24 mouse cellular contexts compared by ENCODE assay signal in the genomic region with DNA sequence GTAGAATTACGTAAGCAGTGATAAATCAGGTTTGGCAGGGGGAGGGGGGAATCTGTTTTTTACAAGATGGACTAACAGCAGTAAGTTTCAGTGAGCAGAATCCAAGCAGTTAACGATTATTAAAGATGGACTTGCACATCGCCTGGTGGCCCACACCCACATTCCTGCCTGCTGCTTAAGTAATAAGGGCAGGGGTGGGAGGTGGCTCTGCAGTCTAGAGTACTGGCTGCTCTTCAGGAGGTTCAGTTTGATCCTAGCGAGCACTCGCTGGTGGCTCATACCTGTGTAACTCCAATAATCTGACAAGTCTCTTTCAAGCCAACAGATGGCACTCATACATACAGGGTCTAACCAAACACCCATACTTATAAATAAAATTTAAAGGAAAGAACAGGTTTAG. TPM values are rescaled to one million over a fixed set of nuclear protein-coding genes. Genes with fewer than 3 reads are reported as not detected.
DNase-seq lines count a peak whose midpoint lies in the region; ATAC-seq and TF ChIP-seq lines count a peak whose summit lies in the region.
"Had no signal": no experiment of that assay in that cellular context is flagged by ENCODE, and none has a peak within 500 bp of the region (broad histone marks: within the 10 kb centered on the region; RNA-seq: fewer than 3 reads in every experiment).

No protein-coding gene starts in this region.

- no peak overlapping the region for H3K4me2 ChIP-seq in intestine, embryonic 15.5 days (replicated peaks)
- H3K4me2 ChIP-seq in intestine, postnatal 0 days (replicated peaks; ENCODE audit: low read depth) = no peak overlapping the region
- H3K4me2 ChIP-seq in kidney, embryonic 16.5 days (replicated peaks; ENCODE audit: low read depth, low read length) = no peak overlapping the region
- H3K4me2 ChIP-seq in midbrain, postnatal 0 days (ENCODE audit: low read depth, low read length, poor library complexity, severe bottlenecking) = no peak overlapping the region
- H3K4me2 ChIP-seq in midbrain, embryonic 11.5 days = no peak overlapping the region
- no peak overlapping the region for H3K4me2 ChIP-seq in hindbrain, embryonic 14.5 days (replicated peaks)
- H3K4me2 ChIP-seq: forebrain, embryonic 13.5 days; heart, embryonic 13.5 days had no signal

- no peaks in the 10 kb centered on the region for H3K9me3 ChIP-seq in intestine, embryonic 15.5 days
- no peaks in the 10 kb centered on the region for H3K9me3 ChIP-seq in intestine, postnatal 0 days (ENCODE audit: control insufficient read depth)
- H3K9me3 ChIP-seq in kidney, embryonic 16.5 days (ENCODE audit: low read length) = no peaks in the 10 kb centered on the region
- no peaks in the 10 kb centered on the region for H3K9me3 ChIP-seq in midbrain, postnatal 0 days (ENCODE audit: low read length)
- no peaks in the 10 kb centered on the region for H3K9me3 ChIP-seq in midbrain, embryonic 11.5 days (ENCODE audit: control insufficient read depth, low read length)
- H3K9me3 ChIP-seq in hindbrain, embryonic 14.5 days (ENCODE audit: control insufficient read depth, low read length) = no peaks in the 10 kb centered on the region
- H3K9me3 ChIP-seq: embryonic facial prominence, embryonic 10.5 days; forebrain, embryonic 13.5 days; heart, embryonic 13.5 days had no signal

- H3K27ac ChIP-seq in intestine, embryonic 15.5 days = no peak overlapping the region
- H3K27ac ChIP-seq in intestine, postnatal 0 days (ENCODE audit: low read depth, low read length) = no peak overlapping the region
- no peak overlapping the region for H3K27ac ChIP-seq in kidney, embryonic 16.5 days (ENCODE audit: low read length)
- H3K27ac ChIP-seq in midbrain, postnatal 0 days (ENCODE audit: low read depth, low read length) = no peak overlapping the region
- H3K27ac ChIP-seq in midbrain, embryonic 11.5 days (ENCODE audit: low read depth, low read length) = no peak overlapping the region
- H3K27ac ChIP-seq in left cerebral cortex, adult 2 months = no peak overlapping the region
- no peak overlapping the region for H3K27ac ChIP-seq in hindbrain, embryonic 14.5 days
- H3K27ac ChIP-seq: embryonic facial prominence, embryonic 10.5 days; forebrain, embryonic 13.5 days; heart, embryonic 13.5 days had no signal

- no peaks in the 10 kb centered on the region for H3K27me3 ChIP-seq in intestine, embryonic 15.5 days (replicated peaks)
- H3K27me3 ChIP-seq in intestine, postnatal 0 days (replicated peaks; ENCODE audit: control insufficient read depth, insufficient read depth, low read length) = no peaks in the 10 kb centered on the region
- no peaks in the 10 kb centered on the region for H3K27me3 ChIP-seq in kidney, embryonic 16.5 days (ENCODE audit: insufficient read depth, low read length)
- H3K27me3 ChIP-seq in midbrain, postnatal 0 days (ENCODE audit: insufficient read depth, low read length) = no peaks in the 10 kb centered on the region
- no peaks in the 10 kb centered on the region for H3K27me3 ChIP-seq in midbrain, embryonic 11.5 days (ENCODE audit: control insufficient read depth, insufficient read depth, low read length)
- no peaks in the 10 kb centered on the region for H3K27me3 ChIP-seq in hindbrain, embryonic 14.5 days (ENCODE audit: control insufficient read depth, insufficient read depth, low read length)
- H3K27me3 ChIP-seq: forebrain, embryonic 13.5 days; heart, embryonic 13.5 days; Patski had no signal

- TF ChIP-seq CTCF in intestine, postnatal 0 days (IDR thresholded peaks at IDR 0.05; ENCODE audit: low read depth) = no peak
- TF ChIP-seq CTCF in midbrain, postnatal 0 days (IDR thresholded peaks at IDR 0.05) = peak; percentile 9; the same call in 1 of the 2 replicates
- TF ChIP-seq CTCF in left cerebral cortex, adult 2 months (IDR thresholded peaks at IDR 0.05) = no peak; the same call in 1 of the 2 replicates

- H3K4me3 ChIP-seq in intestine, embryonic 15.5 days (replicated peaks) = no peak overlapping the region
- no peak overlapping the region for H3K4me3 ChIP-seq in intestine, postnatal 0 days (ENCODE audit: low read depth, low read length)
- H3K4me3 ChIP-seq in kidney, embryonic 16.5 days (ENCODE audit: low read length) = no peak overlapping the region
- no peak overlapping the region for H3K4me3 ChIP-seq in midbrain, postnatal 0 days (ENCODE audit: low read depth, low read length)
- H3K4me3 ChIP-seq in midbrain, embryonic 11.5 days (ENCODE audit: low read depth, low read length) = no peak overlapping the region
- H3K4me3 ChIP-seq in left cerebral cortex, adult 2 months = no peak overlapping the region
- no peak overlapping the region for H3K4me3 ChIP-seq in hindbrain, embryonic 14.5 days (replicated peaks; ENCODE audit: low read length)
- H3K4me3 ChIP-seq: embryonic facial prominence, embryonic 10.5 days; forebrain, embryonic 13.5 days; heart, embryonic 13.5 days had no signal

- H3K4me1 ChIP-seq in intestine, embryonic 15.5 days (replicated peaks) = peaks cover 8% of the 10 kb centered on the region; the same call in 1 of the 2 replicates
- H3K4me1 ChIP-seq in intestine, postnatal 0 days (replicated peaks; ENCODE audit: control insufficient read depth, insufficient read depth, low read length) = no peaks in the 10 kb centered on the region
- H3K4me1 ChIP-seq in kidney, embryonic 16.5 days (ENCODE audit: insufficient read depth, low read length) = peaks cover 3% of the 10 kb centered on the region; the same call in 1 of the 2 replicates
- no peaks in the 10 kb centered on the region for H3K4me1 ChIP-seq in midbrain, postnatal 0 days (ENCODE audit: insufficient read depth, low read length)
- H3K4me1 ChIP-seq in midbrain, embryonic 11.5 days (ENCODE audit: control insufficient read depth, insufficient read depth, low read length) = no peaks in the 10 kb centered on the region
- no peaks in the 10 kb centered on the region for H3K4me1 ChIP-seq in hindbrain, embryonic 14.5 days (replicated peaks; ENCODE audit: control insufficient read depth, insufficient read depth, low read length)

- no peak for DNase-seq in kidney, postnatal 14 days
- DNase-seq in midbrain, postnatal 0 days (ENCODE audit: low spot score) = no peak
- no peak for DNase-seq in midbrain, embryonic 11.5 days (ENCODE audit: low spot score, missing footprints)
- DNase-seq in left cerebral cortex, adult 2 months (ENCODE audit: extremely low spot score in 1 of 2, low spot score in 2 of 2) = no peak
- DNase-seq in hindbrain, embryonic 14.5 days (ENCODE audit: low spot score) = no peak
- DNase-seq: adrenal gland, adult 8-10 months; adrenal gland, postnatal 36 days; cerebellum, adult 2 months; cerebellum, postnatal 10 days; forebrain, postnatal 0 days; gastrocnemius, postnatal 14 days; heart, postnatal 36 days had no signal

- peaks cover 17% of the 10 kb centered on the region for H3K36me3 ChIP-seq in intestine, embryonic 15.5 days
- peaks cover 59% of the 10 kb centered on the region for H3K36me3 ChIP-seq in intestine, postnatal 0 days (ENCODE audit: control insufficient read depth, insufficient read depth)
- H3K36me3 ChIP-seq in kidney, embryonic 16.5 days (ENCODE audit: insufficient read depth, low read length) = peaks cover 62% of the 10 kb centered on the region
- peaks cover 42% of the 10 kb centered on the region for H3K36me3 ChIP-seq in midbrain, postnatal 0 days (ENCODE audit: insufficient read depth, low read length)
- H3K36me3 ChIP-seq in midbrain, embryonic 11.5 days (ENCODE audit: control insufficient read depth, insufficient read depth, low read length) = peaks cover 37% of the 10 kb centered on the region
- H3K36me3 ChIP-seq in hindbrain, embryonic 14.5 days (replicated peaks; ENCODE audit: control insufficient read depth, insufficient read depth) = peaks cover 81% of the 10 kb centered on the region

- 72% methylated on average over 5 of the region's 5 CpGs for WGBS in intestine, embryonic 15.5 days
- 54% methylated on average over 5 of the region's 5 CpGs for WGBS in intestine, postnatal 0 days
- WGBS in kidney, embryonic 16.5 days = 82% methylated on average over 5 of the region's 5 CpGs
- WGBS in midbrain, postnatal 0 days = 92% methylated on average over 5 of the region's 5 CpGs
- WGBS in midbrain, embryonic 11.5 days = 92% methylated on average over 5 of the region's 5 CpGs
- WGBS in hindbrain, embryonic 14.5 days = 84% methylated on average over 5 of the region's 5 CpGs

- H3K9ac ChIP-seq in intestine, embryonic 15.5 days = no peak overlapping the region
- H3K9ac ChIP-seq in intestine, postnatal 0 days (ENCODE audit: low read depth, low read length) = no peak overlapping the region
- no peak overlapping the region for H3K9ac ChIP-seq in kidney, embryonic 16.5 days (replicated peaks; ENCODE audit: low read length)
- H3K9ac ChIP-seq in midbrain, postnatal 0 days (replicated peaks; ENCODE audit: low read length, poor library complexity, severe bottlenecking) = no peak overlapping the region
- H3K9ac ChIP-seq in midbrain, embryonic 11.5 days (ENCODE audit: low read length) = no peak overlapping the region
- no peak overlapping the region for H3K9ac ChIP-seq in hindbrain, embryonic 14.5 days
- H3K9ac ChIP-seq: forebrain, embryonic 13.5 days; forebrain, postnatal 0 days; heart, embryonic 13.5 days had no signal

- peak; percentile 70 for ATAC-seq in intestine, embryonic 15.5 days
- ATAC-seq in intestine, postnatal 0 days = no peak
- peak; percentile 39; the same call in 1 of the 2 replicates for ATAC-seq in kidney, embryonic 16.5 days (ENCODE audit: low FRiP score, low TSS enrichment)
- ATAC-seq in midbrain, postnatal 0 days (ENCODE audit: low FRiP score) = no peak
- ATAC-seq in midbrain, embryonic 11.5 days (ENCODE audit: low FRiP score) = no peak
- no peak for ATAC-seq in hindbrain, embryonic 14.5 days (ENCODE audit: low FRiP score)
- ATAC-seq: forebrain, embryonic 13.5 days; forebrain, postnatal 0 days; Patski had no signal

- intact Hi-C loops in left cerebral cortex, adult 2 months (cut with DNase I) = no loop called here

RNA-seq across cellular contexts. Expression of a gene that starts 8.2 kb away (rescaled TPM):
- polyA plus RNA-seq in intestine, embryonic 15.5 days (2015; fragmentation: Nextera tagmentation; extraction: Ambion mirVana) = 27.4 and 30.7 TPM in 2 replicates
- polyA plus RNA-seq in intestine, postnatal 0 days (2015; fragmentation: Nextera tagmentation; extraction: Ambion mirVana) = 6.5 and 7.3 TPM in 2 replicates
- polyA plus RNA-seq in kidney, embryonic 16.5 days (2015; fragmentation: Nextera tagmentation; extraction: Ambion mirVana) = 42.0 and 42.4 TPM in 2 replicates
- 10.7 and 14.0 TPM in 2 replicates for total RNA-seq in midbrain, postnatal 0 days (2014; rRNA removed)
- polyA plus RNA-seq in midbrain, postnatal 0 days (2015; fragmentation: Nextera tagmentation; extraction: Ambion mirVana) = 7.8 and 8.2 TPM in 2 replicates
- polyA plus RNA-seq in midbrain, embryonic 11.5 days (2014; fragmentation: Nextera tagmentation; extraction: Ambion mirVana) = 39.5 and 39.6 TPM in 2 replicates
- 10 to 100 TPM; 16.6 to 18.9 TPM for total RNA-seq in left cerebral cortex, adult 2 months (2021)
- 13.7 and 17.4 TPM in 2 replicates for polyA plus RNA-seq in hindbrain, embryonic 14.5 days (2014; fragmentation: Nextera tagmentation; extraction: Ambion mirVana)

RNA-seq across cellular contexts. Expression of a gene that starts 8.5 kb away (rescaled TPM):
- 193 and 208 TPM in 2 replicates for polyA plus RNA-seq in intestine, embryonic 15.5 days (2015; fragmentation: Nextera tagmentation; extraction: Ambion mirVana)
- polyA plus RNA-seq in intestine, postnatal 0 days (2015; fragmentation: Nextera tagmentation; extraction: Ambion mirVana) = 44.3 and 44.9 TPM in 2 replicates
- 349 and 353 TPM in 2 replicates for polyA plus RNA-seq in kidney, embryonic 16.5 days (2015; fragmentation: Nextera tagmentation; extraction: Ambion mirVana)
- total RNA-seq in midbrain, postnatal 0 days (2014; rRNA removed) = 96.6 and 116 TPM in 2 replicates
- polyA plus RNA-seq in midbrain, postnatal 0 days (2015; fragmentation: Nextera tagmentation; extraction: Ambion mirVana) = 137 and 144 TPM in 2 replicates
- polyA plus RNA-seq in midbrain, embryonic 11.5 days (2014; fragmentation: Nextera tagmentation; extraction: Ambion mirVana) = 417 and 427 TPM in 2 replicates
- 10 to 100 TPM; 82.0 to 93.4 TPM for total RNA-seq in left cerebral cortex, adult 2 months (2021)
- polyA plus RNA-seq in hindbrain, embryonic 14.5 days (2014; fragmentation: Nextera tagmentation; extraction: Ambion mirVana) = 161 and 188 TPM in 2 replicates

RNA-seq across cellular contexts. Expression of a gene that starts 14.9 kb away (rescaled TPM):
- 79.6 and 84.8 TPM in 2 replicates for polyA plus RNA-seq in intestine, embryonic 15.5 days (2015; fragmentation: Nextera tagmentation; extraction: Ambion mirVana)
- polyA plus RNA-seq in intestine, postnatal 0 days (2015; fragmentation: Nextera tagmentation; extraction: Ambion mirVana) = 36.9 and 41.4 TPM in 2 replicates
- polyA plus RNA-seq in kidney, embryonic 16.5 days (2015; fragmentation: Nextera tagmentation; extraction: Ambion mirVana) = 98.0 and 104 TPM in 2 replicates
- 69.8 and 80.3 TPM in 2 replicates for total RNA-seq in midbrain, postnatal 0 days (2014; rRNA removed)
- polyA plus RNA-seq in midbrain, postnatal 0 days (2015; fragmentation: Nextera tagmentation; extraction: Ambion mirVana) = 74.3 and 76.7 TPM in 2 replicates
- 71.9 and 74.5 TPM in 2 replicates for polyA plus RNA-seq in midbrain, embryonic 11.5 days (2014; fragmentation: Nextera tagmentation; extraction: Ambion mirVana)
- 100 to 1,000 TPM in 1 of 2 experiments, 10 to 100 TPM in 1; 95.1 to 104 TPM for total RNA-seq in left cerebral cortex, adult 2 months (2021)
- 87.6 and 95.2 TPM in 2 replicates for polyA plus RNA-seq in hindbrain, embryonic 14.5 days (2014; fragmentation: Nextera tagmentation; extraction: Ambion mirVana)

RNA-seq across cellular contexts. Expression of a gene that starts 44.3 kb away (rescaled TPM):
- 0.29 TPM in 1 of 2 replicates, not detected in the other for polyA plus RNA-seq in intestine, embryonic 15.5 days (2015; fragmentation: Nextera tagmentation; extraction: Ambion mirVana)
- polyA plus RNA-seq in intestine, postnatal 0 days (2015; fragmentation: Nextera tagmentation; extraction: Ambion mirVana) = not detected in 2 replicates
- not detected in 2 replicates for polyA plus RNA-seq in kidney, embryonic 16.5 days (2015; fragmentation: Nextera tagmentation; extraction: Ambion mirVana)
- not detected in 2 replicates for total RNA-seq in midbrain, postnatal 0 days (2014; rRNA removed)
- not detected in 2 replicates for polyA plus RNA-seq in midbrain, postnatal 0 days (2015; fragmentation: Nextera tagmentation; extraction: Ambion mirVana)
- polyA plus RNA-seq in midbrain, embryonic 11.5 days (2014; fragmentation: Nextera tagmentation; extraction: Ambion mirVana) = 0.37 TPM in 1 of 2 replicates, not detected in the other
- not detected for total RNA-seq in left cerebral cortex, adult 2 months (2021)
- polyA plus RNA-seq in hindbrain, embryonic 14.5 days (2014; fragmentation: Nextera tagmentation; extraction: Ambion mirVana) = not detected in 2 replicates
- total RNA-seq: adrenal gland, adult 8-10 months; adrenal gland, postnatal 36 days; forebrain, postnatal 0 days; gastrocnemius, adult 18-20 months; gastrocnemius, postnatal 14 days; heart, adult 8-10 months; heart, postnatal 36 days had no signal
- polyA plus RNA-seq: C2C12; embryonic facial prominence, embryonic 14.5 days; forebrain, embryonic 13.5 days; forebrain, postnatal 0 days; heart, embryonic 13.5 days; heart, postnatal 0 days had no signal

RNA-seq across cellular contexts. Expression of a gene that starts 54.3 kb away (rescaled TPM):
- 14.2 and 18.3 TPM in 2 replicates for polyA plus RNA-seq in intestine, embryonic 15.5 days (2015; fragmentation: Nextera tagmentation; extraction: Ambion mirVana)
- 4.1 and 7.5 TPM in 2 replicates for polyA plus RNA-seq in intestine, postnatal 0 days (2015; fragmentation: Nextera tagmentation; extraction: Ambion mirVana)
- 18.2 and 22.4 TPM in 2 replicates for polyA plus RNA-seq in kidney, embryonic 16.5 days (2015; fragmentation: Nextera tagmentation; extraction: Ambion mirVana)
- total RNA-seq in midbrain, postnatal 0 days (2014; rRNA removed) = 11.0 and 16.3 TPM in 2 replicates
- polyA plus RNA-seq in midbrain, postnatal 0 days (2015; fragmentation: Nextera tagmentation; extraction: Ambion mirVana) = 10.1 and 11.5 TPM in 2 replicates
- polyA plus RNA-seq in midbrain, embryonic 11.5 days (2014; fragmentation: Nextera tagmentation; extraction: Ambion mirVana) = 15.6 and 17.3 TPM in 2 replicates
- 10 to 100 TPM; 23.1 to 23.5 TPM for total RNA-seq in left cerebral cortex, adult 2 months (2021)
- 14.0 and 18.6 TPM in 2 replicates for polyA plus RNA-seq in hindbrain, embryonic 14.5 days (2014; fragmentation: Nextera tagmentation; extraction: Ambion mirVana)

Comparison
In these comparisons a context has a peak if more than half of its experiments do, and no peak if none do; other contexts are left out.
1. ATAC-seq: peak in intestine, embryonic 15.5 days (single experiment) and kidney, embryonic 16.5 days (single experiment); none in intestine, postnatal 0 days (single experiment), midbrain, postnatal 0 days (single experiment), midbrain, embryonic 11.5 days (single experiment) and hindbrain, embryonic 14.5 days (single experiment).